Mouse (Mus musculus): ENCODE results near the gene Serpina3j.
"Not testable (repeated sequence)": the region's sequence is repeated elsewhere in the genome, so short reads cannot be mapped to it uniquely, and the experiment has no call there.

Serpina3j gene

DNA sequence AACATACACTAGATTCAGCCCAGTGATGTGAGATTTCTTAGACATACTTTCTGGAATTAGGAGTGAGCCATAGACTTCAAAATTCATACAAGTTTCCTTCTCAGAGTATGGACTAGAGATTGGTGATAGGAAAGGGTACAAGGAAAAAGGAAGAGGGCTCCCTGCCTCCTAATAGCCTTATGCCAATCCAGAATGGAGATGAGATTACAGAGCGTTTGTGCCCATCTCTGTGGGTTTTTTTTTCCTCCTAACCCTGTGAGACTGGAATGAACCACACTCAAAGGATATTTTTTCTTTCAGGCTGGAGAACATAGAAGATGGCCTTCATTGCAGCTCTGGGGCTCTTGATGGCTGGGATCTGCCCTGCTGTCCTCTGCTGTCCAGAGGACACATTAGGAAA is at the start of gene Serpina3j:
Gene Serpina3j (plus strand): TSS at position 301 of the 400 bp plus-strand sequence.
- in situ Hi-C loops (cut with MboI; ENCODE audit: unreplicated experiment in 2 of 2): no loop called here

DNA sequence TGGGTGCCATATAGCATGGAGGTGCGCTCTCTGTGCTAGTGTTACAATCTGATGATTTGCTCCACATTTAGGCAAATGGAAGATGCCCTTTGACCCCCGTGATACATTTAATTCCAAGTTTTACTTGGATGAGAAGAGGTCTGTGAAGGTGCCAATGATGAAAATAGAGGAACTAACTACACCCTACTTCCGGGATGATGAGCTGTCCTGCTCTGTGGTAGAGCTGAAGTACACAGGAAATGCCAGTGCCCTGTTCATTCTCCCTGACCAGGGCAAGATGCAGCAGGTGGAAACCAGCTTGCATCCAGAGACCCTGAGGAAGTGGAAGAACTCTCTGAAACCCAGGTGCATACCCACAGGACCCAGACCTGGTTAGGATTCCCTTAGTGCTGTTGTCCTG is 48.0 kb upstream of the Serpina3j start:
- in situ Hi-C loops (cut with MboI; ENCODE audit: unreplicated experiment in 2 of 2): no loop called here

DNA sequence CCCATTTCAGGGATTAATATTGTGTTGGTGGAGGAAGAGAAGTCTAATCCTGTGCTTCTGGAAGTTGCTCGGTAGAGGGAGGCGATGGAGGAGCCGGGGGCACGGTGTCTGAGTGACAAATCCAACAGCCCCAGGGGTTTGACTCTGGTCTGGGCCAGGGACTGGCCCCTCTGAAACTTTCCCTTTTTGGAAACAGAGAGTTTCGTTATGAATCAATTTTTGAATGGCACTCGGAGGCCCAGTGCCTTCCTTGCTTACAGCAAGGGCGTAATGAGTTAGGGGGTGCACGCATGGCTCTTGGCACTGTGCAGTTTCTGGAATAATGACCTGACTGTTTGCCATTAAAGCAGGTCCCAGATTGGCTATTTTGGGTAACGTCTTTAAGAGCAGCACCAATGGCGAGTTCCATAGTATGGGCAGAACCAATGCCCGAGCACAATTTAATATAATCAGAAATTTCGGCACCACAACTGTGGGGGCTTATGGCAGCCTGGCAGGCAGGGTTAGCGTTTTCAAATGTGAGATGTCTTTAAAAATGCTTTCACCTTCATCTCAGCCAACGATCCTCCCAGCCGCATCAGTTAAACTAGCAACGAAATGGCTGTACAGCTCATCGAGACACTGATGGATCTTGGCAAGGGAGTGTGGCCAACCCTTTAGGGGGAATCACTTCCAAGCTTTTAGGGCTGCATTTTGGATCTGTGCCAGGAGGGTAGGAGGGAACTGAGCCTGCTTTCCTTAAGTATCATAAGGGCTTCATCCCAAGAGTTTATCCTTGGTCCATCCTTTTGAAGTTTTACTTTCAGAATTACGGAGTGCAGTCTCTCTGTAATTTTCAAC is 35.9 kb upstream of the Serpina3j start:
- in situ Hi-C loops (cut with MboI; ENCODE audit: unreplicated experiment in 2 of 2): no loop called here

DNA sequence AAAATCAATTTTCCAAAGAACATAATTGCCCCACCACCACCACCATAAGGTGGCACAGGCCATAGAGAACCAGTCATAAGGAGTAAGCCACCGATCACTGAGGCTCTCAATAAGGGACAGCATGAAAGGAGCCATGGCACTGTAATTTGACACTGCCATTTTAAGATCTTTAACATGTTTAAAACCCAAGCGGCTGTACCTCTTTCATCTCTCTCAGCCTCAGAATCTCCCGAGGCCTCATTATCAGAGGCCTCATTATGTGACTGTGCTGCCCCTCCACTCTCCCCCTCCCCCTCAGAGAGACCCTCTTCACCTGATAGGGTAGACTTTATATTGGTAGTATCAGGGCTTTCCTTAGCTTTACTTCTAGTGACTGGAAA is 35.3 kb upstream of the Serpina3j start:
- in situ Hi-C loops (cut with MboI; ENCODE audit: unreplicated experiment in 2 of 2): no loop called here

DNA sequence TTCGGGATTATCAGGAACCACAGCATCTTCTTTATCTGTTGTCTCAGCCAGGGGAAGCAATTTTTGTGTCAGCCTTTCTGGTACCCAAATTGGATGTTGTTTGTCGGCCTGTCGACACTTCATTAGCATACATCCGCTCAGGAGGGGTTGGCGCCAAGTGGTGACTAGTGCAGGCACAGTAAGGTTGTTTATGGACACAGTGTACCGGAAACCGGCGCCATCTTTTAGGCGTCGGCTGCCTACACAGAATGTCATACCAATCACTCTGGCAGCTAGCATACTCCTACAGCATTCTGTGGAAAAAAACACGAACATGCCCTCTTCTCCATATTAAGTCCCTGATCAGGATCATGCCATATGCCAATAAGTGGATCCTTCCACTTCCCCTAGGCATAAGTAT is 31.0 kb upstream of the Serpina3j start:
- in situ Hi-C loops (cut with MboI; ENCODE audit: unreplicated experiment in 2 of 2): no loop called here

DNA sequence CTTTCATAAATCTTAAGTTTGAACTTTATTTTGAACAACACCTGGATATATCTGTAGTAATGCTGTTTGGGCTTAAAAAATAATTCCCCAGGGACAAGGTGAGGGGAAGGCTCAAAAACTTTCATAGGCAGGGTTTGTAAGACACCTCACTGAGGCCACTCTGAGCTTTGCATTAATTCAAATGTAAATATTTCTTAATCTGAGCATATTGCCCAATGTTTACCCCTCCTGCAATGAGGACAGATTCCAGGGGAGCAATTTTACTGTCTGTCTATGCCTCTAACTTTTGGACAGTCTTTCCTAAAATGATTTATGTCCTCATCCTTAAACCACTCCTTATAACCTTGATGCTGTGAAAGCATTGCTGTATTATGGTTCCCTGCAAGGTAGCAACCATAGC is 26.0 kb upstream of the Serpina3j start:
- in situ Hi-C loops (cut with MboI; ENCODE audit: unreplicated experiment in 2 of 2): no loop called here

DNA sequence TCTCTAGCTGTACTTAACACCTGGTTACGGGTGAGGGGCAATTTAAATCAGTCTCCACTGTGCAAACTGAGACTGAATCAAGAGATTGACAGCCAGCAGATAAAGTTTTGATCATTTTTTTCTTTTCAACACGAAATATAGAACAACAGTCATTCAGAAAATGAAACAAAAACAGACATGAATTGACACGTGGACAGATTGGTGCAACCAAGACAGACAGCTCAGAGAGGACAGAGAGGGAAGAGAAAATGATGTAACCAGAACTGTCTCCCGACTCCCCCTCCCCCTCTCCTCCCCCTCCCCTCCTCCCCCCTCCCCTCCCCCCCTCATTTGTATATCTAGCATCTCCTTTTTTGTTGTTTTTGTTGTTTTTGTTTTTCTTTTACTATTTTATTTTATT is 24.5 kb upstream of the Serpina3j start:
- in situ Hi-C loops (cut with MboI; ENCODE audit: unreplicated experiment in 2 of 2): no loop called here

DNA sequence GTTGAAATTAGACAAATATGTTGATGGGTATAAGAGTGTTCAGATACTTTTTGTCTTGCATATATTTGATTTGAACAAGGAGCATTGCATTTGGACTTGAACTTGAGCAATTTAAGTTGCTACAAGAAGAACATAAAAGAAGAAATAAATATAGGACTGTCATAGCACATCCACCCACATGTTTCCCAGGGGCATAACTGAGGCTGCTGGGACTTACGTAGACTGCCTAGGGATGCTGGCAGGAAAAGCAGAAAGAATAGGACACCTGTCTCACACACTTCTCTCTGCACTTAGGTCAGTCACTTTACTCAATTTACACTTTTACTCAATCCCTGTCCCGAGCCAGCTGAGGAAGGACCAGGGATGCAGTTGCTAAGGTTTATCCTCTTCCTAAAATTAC is 20.4 kb upstream of the Serpina3j start:
- in situ Hi-C loops (cut with MboI; ENCODE audit: unreplicated experiment in 2 of 2): no loop called here

DNA sequence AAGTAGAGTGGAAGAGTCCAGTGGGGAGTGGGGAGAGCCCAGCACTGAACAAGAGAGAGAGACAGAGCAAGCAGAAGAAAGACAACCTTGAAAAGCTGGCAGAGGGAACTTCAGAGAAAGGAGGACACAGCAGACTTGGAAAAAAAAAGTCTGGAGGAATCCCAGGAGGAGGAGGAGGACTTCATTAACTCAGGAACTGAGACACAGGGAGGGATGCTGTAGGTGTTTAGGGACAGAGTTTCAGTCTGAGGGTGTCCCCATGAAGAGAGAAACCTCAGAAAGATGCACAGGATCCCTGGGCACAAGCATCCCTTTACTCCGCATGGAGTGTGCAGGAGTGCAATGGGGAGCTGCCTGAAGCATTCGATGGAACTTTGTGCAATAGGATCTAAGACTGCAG is 16.3 kb upstream of the Serpina3j start:
- in situ Hi-C loops (cut with MboI; ENCODE audit: unreplicated experiment in 2 of 2): no loop called here

DNA sequence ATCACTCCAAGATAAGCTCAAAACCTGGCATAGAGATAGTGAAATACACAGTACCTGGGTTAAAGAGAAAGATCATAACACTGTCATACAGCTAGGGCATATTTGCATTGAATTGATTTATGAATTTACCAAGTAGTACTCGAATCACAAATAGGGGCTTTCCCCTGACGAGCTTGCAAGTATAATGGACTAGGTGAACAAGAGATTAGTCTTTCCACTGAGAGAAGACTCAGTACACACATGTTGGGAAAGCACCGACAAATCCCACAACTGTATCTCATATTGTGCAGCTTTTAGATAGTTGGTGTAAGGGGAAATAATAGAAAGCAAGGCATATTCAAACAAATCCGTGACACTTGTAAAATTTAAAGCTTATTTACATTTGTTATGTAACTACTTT is 8.4 kb upstream of the Serpina3j start:
- in situ Hi-C loops (cut with MboI; ENCODE audit: unreplicated experiment in 2 of 2): no loop called here

DNA sequence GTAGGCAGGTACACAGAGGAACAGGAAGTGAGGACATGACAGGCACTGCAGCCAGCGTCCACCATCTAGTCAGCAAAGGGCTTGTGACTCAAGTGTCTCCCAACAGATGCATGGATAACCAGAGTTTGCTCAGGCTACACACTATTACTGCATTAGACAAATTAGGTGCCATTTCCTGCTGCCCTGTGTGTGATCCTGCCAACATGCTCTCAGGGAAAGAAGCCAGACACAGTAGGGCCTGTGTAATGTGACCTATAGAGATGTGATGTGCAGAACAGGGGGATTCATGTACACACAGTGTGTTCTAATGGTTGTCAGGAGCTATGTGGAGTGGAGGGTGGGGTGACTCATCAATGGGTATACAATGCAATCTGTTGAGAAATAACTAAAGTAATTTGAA is 8.1 kb downstream of the Serpina3j start:
- in situ Hi-C loops (cut with MboI; ENCODE audit: unreplicated experiment in 2 of 2): no loop called here

DNA sequence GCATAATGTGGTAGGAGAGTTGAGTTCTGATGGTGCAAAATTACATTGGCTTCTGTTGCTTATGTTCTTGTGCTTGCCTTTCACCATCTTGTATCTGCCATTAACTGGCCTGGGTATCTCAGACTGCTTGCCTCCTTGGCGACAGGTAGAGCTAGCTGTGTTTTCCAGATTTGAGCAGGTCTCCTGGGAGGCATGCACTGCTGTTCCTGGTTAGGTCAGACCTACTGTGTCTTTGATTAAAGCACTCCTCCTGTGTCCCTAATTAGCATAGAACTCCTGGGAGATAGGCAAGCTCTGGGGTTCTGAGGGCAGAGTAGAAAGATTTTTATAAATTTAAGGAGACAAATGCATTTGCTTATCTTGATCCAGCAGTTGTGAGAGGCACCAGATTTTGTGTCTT is 17.3 kb downstream of the Serpina3j start:
- in situ Hi-C loops (cut with MboI; ENCODE audit: unreplicated experiment in 2 of 2): no loop called here

DNA sequence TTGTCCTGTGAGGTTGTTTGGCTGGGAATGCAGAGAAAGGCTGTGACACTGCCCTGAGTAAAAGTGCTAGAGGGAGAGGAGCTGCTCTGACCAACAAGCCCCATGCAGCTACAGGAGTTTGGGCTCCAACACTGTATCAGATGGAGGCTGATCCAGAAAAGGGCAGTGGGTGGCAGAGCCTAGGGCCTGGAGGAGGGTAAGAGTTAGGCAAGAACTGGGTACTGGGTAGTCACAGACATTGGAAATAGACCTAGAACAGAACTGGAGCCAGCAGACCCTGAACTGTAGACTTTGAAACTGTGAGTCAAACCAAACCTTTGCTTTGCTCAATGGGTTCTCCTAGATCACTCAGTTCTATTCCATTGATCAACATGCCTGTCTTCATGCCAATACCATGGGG is 22.5 kb downstream of the Serpina3j start:
- in situ Hi-C loops (cut with MboI; ENCODE audit: unreplicated experiment in 2 of 2): not testable (repeated sequence)

DNA sequence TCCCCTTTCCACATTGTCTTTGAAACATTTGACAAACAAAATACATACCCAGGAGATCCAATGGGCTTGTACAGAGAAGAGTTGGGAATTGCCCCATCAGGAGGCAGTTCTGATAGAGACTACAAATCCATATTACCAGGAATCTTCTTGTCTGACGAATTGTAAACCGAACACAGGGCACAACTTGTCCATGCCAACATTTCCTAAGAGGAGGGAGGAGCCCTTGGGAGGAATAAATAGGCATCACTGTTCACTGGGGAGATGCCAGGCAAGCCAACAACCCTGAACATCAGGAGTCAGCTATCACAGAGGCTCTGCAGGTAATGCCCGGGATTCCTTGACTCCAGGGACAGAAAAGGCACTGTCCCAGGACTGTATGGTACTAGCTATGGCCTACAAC is 23.9 kb downstream of the Serpina3j start, which contains the start of the genes Serpina3k and Serpina3m:
Gene Serpina3k (plus strand): TSS at position 261 of the 400 bp plus-strand sequence.
Gene Serpina3m (plus strand): TSS at position 261 of the 400 bp plus-strand sequence.
- in situ Hi-C loops (cut with MboI; ENCODE audit: unreplicated experiment in 2 of 2): not testable (repeated sequence)

DNA sequence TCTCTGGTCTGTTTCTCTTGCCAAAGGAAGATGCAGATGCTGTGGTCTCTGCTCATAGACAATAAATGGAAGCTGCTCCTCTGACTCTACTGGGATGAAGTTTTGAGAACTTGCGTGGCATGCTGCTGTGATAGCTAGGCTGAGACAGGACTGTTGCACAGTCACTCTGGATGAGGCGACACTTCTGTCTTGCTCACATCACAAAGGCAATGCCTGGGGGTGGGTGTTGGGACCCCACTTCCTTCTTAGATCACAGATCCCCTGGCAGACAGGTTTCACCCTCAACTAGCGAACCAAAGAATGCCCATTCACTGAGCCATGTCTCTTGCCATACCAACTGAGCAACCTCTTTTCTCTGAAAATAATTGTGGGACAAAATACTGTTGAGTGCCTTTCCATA is 24.4 kb downstream of the Serpina3j start:
- in situ Hi-C loops (cut with MboI; ENCODE audit: unreplicated experiment in 2 of 2): no loop called here

DNA sequence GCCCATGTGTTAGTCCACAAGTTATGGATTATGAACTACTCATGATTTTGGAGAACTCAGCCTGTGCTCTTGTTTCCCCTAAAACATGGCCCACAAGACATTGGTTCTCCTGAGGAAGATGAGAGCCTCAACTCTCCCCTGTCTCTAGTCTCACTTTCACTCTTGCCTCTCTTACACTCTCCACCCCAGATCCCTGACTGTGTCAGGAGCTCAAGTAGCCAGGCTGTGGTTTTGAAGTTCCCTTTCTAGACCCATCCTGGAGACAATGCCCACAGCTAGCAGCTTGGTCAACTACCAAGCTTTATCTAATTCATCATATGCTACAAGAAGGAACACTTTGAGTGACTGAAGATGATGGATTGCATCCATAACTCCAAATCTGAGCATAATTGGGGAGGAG is 28.1 kb downstream of the Serpina3j start:
- in situ Hi-C loops (cut with MboI; ENCODE audit: unreplicated experiment in 2 of 2): not testable (repeated sequence)

DNA sequence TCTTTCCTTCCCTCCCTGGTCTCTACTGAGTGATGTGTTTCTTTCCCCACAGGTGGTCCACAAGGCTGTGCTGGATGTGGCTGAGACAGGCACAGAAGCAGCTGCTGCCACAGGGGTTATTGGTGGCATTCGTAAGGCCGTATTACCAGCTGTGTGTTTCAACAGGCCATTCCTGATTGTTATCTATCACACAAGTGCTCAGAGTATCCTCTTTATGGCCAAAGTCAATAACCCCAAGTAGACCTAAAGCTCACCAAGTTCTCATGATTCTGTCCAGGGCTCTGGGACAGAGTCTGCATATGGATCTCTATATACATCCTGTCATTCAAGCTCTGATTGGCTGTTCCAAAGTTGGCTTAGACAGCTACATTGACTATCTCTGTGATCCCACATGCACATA is 30.8 kb downstream of the Serpina3j start:
- in situ Hi-C loops (cut with MboI; ENCODE audit: unreplicated experiment in 2 of 2): no loop called here

DNA sequence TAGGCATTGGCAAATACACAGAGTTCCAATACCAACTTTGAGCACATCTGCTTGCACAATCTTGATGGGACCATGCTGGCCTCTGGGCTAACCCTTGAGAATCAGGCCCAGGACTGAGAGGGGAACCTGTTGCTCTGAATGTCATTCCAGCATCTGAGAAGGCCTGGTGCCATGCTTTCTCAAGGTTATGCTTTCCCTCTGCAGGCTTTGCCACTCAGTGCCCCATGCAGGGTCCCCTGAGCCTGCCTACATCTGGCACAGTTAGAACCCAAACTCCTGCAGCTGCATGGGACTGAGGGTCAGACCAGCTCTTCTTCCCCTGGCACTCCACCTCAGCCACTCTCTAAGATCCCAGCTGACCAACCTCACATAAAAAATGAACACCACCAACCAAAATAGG is 31.4 kb downstream of the Serpina3j start:
- in situ Hi-C loops (cut with MboI; ENCODE audit: unreplicated experiment in 2 of 2): no loop called here

DNA sequence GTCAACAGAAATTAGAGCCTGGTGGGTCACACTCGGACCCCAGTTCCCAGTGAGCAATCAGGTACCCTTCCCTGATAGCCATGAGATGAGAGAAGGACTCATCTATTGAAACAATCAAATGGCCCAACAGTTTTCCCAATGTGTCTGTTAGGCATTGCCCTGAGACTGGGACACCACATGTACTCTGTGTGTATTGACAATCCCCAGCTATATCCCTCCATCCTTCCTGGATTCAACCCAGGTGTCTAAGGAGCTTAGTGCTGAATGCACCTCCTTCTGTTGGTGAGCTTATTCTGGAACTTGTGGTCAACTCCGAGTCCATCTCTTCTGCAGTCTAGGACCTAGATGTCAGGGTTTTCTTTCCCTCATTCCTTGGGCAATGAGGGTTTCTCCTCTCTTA is 32.7 kb downstream of the Serpina3j start:
- in situ Hi-C loops (cut with MboI; ENCODE audit: unreplicated experiment in 2 of 2): no loop called here

DNA sequence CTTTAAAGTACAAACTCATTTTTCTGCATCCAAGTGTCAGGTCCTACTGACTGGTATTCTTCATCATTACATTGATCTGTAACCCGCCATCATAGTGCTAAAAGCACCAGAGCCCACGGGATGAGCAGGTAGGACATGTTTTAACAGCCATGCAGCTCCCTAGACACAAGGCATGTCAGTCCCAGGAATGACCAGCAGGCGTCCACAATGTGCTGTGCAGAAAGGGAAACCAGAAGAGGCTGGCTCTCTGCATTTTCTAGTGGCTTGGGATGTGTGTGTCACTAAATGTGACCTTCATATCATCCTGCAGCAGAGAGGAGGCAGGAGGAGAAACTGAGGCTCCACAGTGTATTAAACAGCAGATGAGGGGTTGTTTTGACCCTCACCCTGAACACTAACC is 37.5 kb downstream of the Serpina3j start:
- in situ Hi-C loops (cut with MboI; ENCODE audit: unreplicated experiment in 2 of 2): loop anchor here in 1 of 2 experiments (5.0 kb wide), 1 partner anchor 130 kb away; no protein-coding TSS in a partner anchor

DNA sequence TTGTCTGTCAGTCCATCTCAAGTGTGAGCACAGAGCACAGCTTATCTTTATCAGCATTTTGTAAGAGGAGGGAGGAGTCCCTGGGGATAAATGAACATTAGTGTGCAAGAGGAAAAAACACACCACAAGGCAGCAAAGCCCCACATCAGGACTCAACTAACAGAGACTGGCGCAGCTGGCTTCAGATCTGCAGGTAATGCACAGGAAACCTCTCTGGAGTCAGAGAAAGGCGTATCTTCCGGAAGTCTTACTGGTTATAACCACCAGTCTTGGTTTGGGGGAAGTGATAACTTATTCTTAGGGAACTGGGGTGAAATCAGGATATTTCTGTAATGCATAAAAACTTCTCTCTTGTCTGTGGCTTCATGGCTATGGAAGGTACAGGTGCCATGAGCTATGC is 41.7 kb downstream of the Serpina3j start:
- in situ Hi-C loops (cut with MboI; ENCODE audit: unreplicated experiment in 2 of 2): no loop called here

DNA sequence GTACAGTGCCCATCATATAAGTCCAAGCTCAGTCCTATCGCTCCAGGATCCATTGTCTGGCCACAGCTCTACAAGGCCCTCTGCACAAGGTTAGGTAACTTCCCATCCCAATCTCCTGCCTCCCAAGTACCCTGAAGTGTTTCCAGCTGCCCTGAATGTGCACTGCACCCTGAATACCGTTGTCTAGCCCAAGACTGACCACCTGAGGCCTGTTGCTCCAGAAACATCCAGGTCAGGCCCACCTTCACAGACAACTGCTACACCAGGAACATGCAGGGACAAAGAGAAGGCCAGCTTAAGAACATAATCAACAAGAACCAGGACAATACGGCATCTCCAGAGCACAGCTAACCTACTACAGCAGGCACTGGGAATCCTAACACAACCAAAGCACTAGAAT is 55.6 kb downstream of the Serpina3j start:
- in situ Hi-C loops (cut with MboI; ENCODE audit: unreplicated experiment in 2 of 2): loop anchor here in 1 of 2 experiments (10.0 kb wide), 1 partner anchor 235 kb away; no protein-coding TSS in a partner anchor

Data from v-Abl transformed pro-B cells (cell line).